Mouse (Mus musculus): Measurements from ENCODE around the gene Smarcb1.

Gene Smarcb1

GRCm38 (mm10) chr10:75934991-75935390 lies 13.6 kb upstream of the Smarcb1 start:
- DNase-seq (ENCODE audit: low spot score in 2 of 2): no peak

- no peak for DNase-seq (ENCODE audit: low spot score in 2 of 2)
These were observed 11.5 kb upstream of the Smarcb1 start, which contains the start of gene Chchd10 for GRCm38 (mm10) chr10:75932891-75933290. Chchd10 (plus strand) TSS chr10:75933130.

- no peak for DNase-seq (ENCODE audit: low spot score in 2 of 2)
These were observed 10.8 kb upstream of the Smarcb1 start for GRCm38 (mm10) chr10:75932081-75932678.

- DNase-seq (ENCODE audit: low spot score in 2 of 2): no peak
These were observed 9.9 kb upstream of the Smarcb1 start for GRCm38 (mm10) chr10:75931311-75931710.

- no peak for DNase-seq (ENCODE audit: low spot score in 2 of 2)
These were observed 8.9 kb upstream of the Smarcb1 start for GRCm38 (mm10) chr10:75930304-75930703.

GRCm38 (mm10) chr10:75926396-75926795 lies 5.0 kb upstream of the Smarcb1 start:
- DNase-seq (ENCODE audit: low spot score in 2 of 2): no peak

- DNase-seq (ENCODE audit: low spot score in 2 of 2): no peak
These were observed 2.9 kb upstream of the Smarcb1 start for GRCm38 (mm10) chr10:75924324-75924723.

- no peak for DNase-seq (ENCODE audit: low spot score in 2 of 2)
These were observed 526 bp upstream of the Smarcb1 start for GRCm38 (mm10) chr10:75921726-75922560.

GRCm38 (mm10) chr10:75919026-75919425 lies 2.4 kb downstream of the Smarcb1 start:
- no peak for DNase-seq (ENCODE audit: low spot score in 2 of 2)

- DNase-seq (ENCODE audit: low spot score in 2 of 2): no peak
These were observed 4.6 kb downstream of the Smarcb1 start for GRCm38 (mm10) chr10:75916840-75917239.

GRCm38 (mm10) chr10:75915557-75915956 lies 5.9 kb downstream of the Smarcb1 start:
- no peak for DNase-seq (ENCODE audit: low spot score in 2 of 2)

GRCm38 (mm10) chr10:75913013-75913589 lies 8.3 kb downstream of the Smarcb1 start:
- DNase-seq (ENCODE audit: low spot score in 2 of 2): no peak

GRCm38 (mm10) chr10:75910698-75911097 lies 10.7 kb downstream of the Smarcb1 start:
- no peak for DNase-seq (ENCODE audit: low spot score in 2 of 2)

- no peak for DNase-seq (ENCODE audit: low spot score in 2 of 2)
These were observed 14.5 kb downstream of the Smarcb1 start for GRCm38 (mm10) chr10:75906882-75907281.

GRCm38 (mm10) chr10:75904391-75904790 lies 17.0 kb downstream of the Smarcb1 start:
- no peak for DNase-seq (ENCODE audit: low spot score in 2 of 2)

- DNase-seq (ENCODE audit: low spot score in 2 of 2): no peak
These were observed 22.6 kb downstream of the Smarcb1 start for GRCm38 (mm10) chr10:75898846-75899245.

GRCm38 (mm10) chr10:75898039-75898564 lies 23.3 kb downstream of the Smarcb1 start:
- DNase-seq (ENCODE audit: low spot score in 2 of 2): no peak

GRCm38 (mm10) chr10:75897373-75897772 lies 24.0 kb downstream of the Smarcb1 start:
- peak in 1 of 2 experiments; percentile 62 for DNase-seq (ENCODE audit: low spot score in 2 of 2)

- no peak for DNase-seq (ENCODE audit: low spot score in 2 of 2)
These were observed 25.2 kb downstream of the Smarcb1 start for GRCm38 (mm10) chr10:75896208-75896607.

- DNase-seq (ENCODE audit: low spot score in 2 of 2): no peak
These were observed 25.7 kb downstream of the Smarcb1 start for GRCm38 (mm10) chr10:75895730-75896129.

- no peak for DNase-seq (ENCODE audit: low spot score in 2 of 2)
These were observed 26.8 kb downstream of the Smarcb1 start for GRCm38 (mm10) chr10:75894601-75895000.

GRCm38 (mm10) chr10:75893089-75893750 lies 28.2 kb downstream of the Smarcb1 start, which contains the start of gene Derl3:
Derl3 (plus strand) TSS chr10:75893413.
- DNase-seq (ENCODE audit: low spot score in 2 of 2): peak; percentile 93 to 97

Measured in frontal cortex, postnatal 14 days (tissue).